Mouse (Mus musculus) kidney, adult 2 months (tissue): ENCODE results near the gene Blmh.

Experiments
- CTCF ChIP-seq: fragments of 200-500 bp; conservative IDR thresholded peaks from 2 replicates; pipeline ENCODE4 v1.5.1; 2011; ENCODE audit warnings: low read depth, mild to moderate bottlenecking, control low read depth, low read length, moderate library complexity, mixed read lengths; ENCODE audit not compliant: insufficient read depth, insufficient read length
- POLR2A ChIP-seq: fragments of 200-500 bp; IDR thresholded peaks from one replicate; pipeline ENCODE4 v1.6.1; 2011; ENCODE audit warnings: low read depth, low read length, control low read depth

- TF ChIP-seq CTCF: no peak
- no peak for TF ChIP-seq POLR2A
Measured at GRCm38 (mm10) chr11:76892972-76893371, 31.6 kb upstream of the Blmh start.
